Mouse (Mus musculus) thymus, adult 18-20 months (tissue): ENCODE results near the gene Ptch2.

ENCODE experiments used
- DNase-seq, 2 experiments: peaks; one replicate each; pipeline ENCODE4 v3.0.0; 2022; ENCODE audit warnings: mixed read lengths in 2 of 2

The Ptch2 gene

DNA sequence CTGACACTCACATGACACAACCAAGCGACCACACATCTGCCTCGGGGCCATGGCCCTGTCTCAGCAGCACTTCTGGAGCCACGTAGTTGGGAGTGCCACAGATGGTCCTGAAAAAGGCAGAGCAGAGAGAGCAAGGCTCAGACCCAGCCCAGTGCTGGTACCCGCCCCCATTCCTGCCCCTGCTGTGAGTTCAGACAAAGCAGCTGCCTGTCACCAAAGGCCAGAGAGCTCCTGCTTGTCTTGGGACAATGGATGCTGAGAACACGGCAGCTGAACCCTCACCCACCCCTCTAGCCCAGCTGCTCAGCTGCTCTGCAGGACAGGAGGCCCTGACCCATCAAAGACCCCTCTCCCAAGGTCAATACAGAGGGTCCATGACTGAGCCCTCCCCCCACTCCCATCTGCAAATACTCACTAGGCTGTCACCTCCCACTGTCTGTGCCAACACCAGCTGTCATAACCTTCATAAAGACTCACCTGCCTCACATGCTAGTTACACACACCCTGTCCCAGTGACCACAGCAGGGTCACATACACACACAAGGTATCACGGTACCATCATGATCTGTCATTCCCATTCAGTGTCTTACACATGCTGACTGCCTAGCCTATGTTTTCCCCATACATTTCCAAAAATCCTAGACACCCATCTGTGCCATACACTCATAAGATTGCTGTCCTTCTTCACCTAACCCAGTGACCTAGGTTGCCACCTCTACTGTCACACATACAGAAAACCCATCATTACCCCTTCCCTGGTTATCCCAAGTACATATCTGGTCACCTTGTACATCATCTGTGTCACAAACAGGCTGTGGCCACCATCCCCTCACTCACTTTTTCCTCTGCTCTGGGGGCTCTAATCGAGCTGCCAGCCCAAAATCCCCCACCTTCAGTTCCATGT, 36.3 kb downstream of the Ptch2 start:
- no peak for DNase-seq

GRCm38 (mm10) chr4:117132794-117133143, 36.9 kb downstream of the Ptch2 start:
- no peak for DNase-seq

DNA sequence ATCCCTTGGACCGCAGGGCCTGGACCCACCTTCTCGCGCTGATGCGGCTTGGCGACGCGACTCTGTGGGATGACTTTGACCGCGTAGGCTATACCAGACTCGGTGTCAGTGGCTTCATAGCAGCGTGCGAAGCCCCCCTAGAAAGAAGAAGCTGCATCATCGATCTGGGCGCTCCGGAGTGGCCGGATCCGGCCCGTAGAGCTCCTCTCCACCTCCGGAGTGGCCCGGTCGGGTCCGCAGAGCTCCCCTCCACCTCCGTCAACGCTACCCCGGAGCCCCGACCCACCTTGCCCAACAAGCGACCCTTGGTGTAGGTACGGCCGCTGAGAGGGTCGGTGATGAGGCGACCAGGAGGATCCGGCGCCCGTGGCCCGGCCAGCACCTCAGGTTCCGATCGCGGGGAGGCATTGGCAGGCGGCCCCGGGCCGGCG, 37.5 kb downstream of the Ptch2 start:
- no peak for DNase-seq

DNA sequence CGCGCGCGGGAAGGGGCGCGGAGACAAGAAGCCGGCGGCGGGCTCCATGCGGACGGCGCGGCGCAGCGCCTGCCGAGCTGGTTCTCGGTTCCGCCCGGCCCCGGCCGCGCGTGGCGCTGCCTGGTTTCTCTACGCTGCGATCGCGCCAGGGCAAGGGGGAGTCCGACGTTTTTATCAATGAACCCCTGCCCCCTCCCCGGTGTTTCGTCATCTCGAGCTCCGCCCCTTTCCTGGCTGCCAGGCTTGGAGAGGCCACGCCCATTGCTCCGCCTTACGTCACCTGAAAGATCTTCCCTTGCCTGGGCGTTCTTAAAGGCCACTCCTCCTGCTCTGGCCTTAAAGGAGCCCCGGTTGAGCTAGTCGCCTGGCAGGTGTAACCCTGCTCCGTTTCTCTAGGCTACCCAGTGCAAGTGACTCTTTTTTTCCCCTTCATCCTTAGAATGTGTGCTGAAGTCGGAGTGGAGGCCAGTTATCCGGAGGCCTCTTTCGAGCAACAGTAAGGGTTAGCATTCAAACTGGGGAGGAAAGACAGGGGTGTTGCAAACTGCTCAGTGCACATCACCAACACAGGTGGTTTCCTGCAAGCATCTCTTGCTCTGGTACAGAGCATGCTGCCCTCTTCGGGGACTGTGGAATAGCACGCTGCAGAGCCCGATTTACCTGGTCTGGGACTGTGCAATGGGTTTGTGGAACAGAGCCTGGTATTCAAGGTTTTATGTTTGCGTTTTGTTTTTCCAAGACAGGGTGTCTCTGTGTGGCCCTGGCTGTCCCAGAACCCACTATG, 38.1 kb downstream of the Ptch2 start, which contains the start of gene Plk3:
TSS of gene Plk3 (minus strand) at position 147 of the 784 bp plus-strand sequence.
- DNase-seq = peak; percentile 93 to 97

DNA sequence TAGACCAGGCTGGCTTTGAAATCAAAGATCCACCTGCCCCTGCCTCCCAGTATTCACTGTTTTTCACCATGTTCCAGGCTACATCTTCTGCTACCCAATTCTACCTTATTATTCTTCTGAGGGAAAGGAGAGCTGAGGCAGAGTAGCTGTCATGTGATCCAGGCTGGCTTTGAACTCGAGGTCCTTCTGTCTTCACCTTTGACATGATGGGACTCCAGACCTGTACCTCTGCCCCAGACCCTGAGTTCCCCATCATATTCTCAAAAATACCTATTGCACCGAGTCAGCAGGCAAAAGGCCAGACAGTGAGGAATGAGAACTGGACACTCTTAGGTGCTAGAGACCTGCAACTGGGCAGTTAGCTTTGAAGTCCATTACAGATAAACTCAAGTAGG, 38.7 kb downstream of the Ptch2 start:
- no peak for DNase-seq

DNA sequence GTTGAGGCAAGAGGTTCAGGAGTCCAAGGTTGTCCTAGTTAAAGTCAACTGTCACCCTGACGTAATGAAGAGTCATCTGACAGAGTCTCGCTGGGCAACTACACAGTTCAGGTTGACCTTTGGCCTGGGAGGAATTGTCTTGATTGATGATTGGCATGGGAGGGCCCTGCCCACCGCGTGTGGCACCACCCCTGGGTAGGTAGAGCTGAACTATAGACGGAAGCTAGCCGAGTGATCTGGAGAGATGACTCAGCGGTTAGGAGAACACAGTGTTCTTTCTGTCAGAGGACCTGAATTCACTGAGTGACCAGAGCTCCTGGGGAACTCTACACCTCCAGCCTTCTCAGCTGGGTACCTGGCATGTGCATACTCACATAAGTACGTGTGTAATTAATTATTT, 40.2 kb downstream of the Ptch2 start:
- DNase-seq = no peak

GRCm38 (mm10) chr4:117138295-117139216, 42.7 kb downstream of the Ptch2 start:
- DNase-seq = no peak

- DNase-seq = no peak
These were observed 43.3 kb downstream of the Ptch2 start for GRCm38 (mm10) chr4:117139217-117139612.

GRCm38 (mm10) chr4:117140613-117141012, 44.7 kb downstream of the Ptch2 start:
- DNase-seq = no peak

DNA sequence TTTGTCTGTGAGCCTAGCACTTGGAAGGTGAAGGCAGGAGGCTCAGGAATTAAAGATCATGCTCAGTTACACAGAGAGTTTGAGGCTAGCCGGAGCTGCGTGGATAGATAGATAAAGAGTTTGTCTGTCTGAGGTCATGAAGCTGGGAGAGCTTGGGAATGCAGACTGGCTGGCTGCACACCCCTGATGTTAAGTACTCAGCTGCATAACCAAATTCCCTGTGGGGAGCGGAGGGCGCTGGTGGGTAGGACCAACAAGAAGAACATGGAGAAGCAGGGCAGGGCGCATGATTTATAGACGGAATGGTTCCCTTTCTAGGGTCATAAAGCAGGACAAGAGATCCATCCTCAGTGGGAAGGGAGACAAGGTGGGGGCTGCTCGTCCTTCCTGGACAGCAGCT, 47.1 kb downstream of the Ptch2 start:
- DNase-seq = no peak

- no peak for DNase-seq
These were observed 49.4 kb downstream of the Ptch2 start for GRCm38 (mm10) chr4:117145248-117145647.

DNA sequence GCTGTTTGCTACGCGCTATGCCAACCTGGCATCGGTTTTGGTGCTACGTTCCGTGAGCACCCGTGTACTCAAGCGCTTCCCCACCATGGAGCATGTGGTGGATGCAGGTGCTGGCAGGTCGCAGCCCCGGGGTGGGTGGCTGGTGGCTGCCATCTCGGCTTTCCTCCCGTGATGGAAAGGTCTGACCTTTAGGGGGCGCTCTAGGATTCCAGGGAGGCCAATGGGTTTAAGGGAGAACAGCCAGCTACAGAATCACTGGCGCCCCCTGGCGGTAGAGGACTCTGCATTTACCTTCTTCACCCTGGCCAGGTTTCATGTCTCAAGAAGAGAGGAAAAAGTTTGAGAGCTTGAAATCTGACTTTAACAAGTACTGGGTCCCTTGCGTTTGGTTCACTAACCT, 50.3 kb downstream of the Ptch2 start:
- DNase-seq = peak; percentile 63 to 74

- no peak for DNase-seq
These were observed 52.3 kb downstream of the Ptch2 start for GRCm38 (mm10) chr4:117148047-117148713.

GRCm38 (mm10) chr4:117148815-117149214, 52.9 kb downstream of the Ptch2 start:
- DNase-seq = no peak

DNA sequence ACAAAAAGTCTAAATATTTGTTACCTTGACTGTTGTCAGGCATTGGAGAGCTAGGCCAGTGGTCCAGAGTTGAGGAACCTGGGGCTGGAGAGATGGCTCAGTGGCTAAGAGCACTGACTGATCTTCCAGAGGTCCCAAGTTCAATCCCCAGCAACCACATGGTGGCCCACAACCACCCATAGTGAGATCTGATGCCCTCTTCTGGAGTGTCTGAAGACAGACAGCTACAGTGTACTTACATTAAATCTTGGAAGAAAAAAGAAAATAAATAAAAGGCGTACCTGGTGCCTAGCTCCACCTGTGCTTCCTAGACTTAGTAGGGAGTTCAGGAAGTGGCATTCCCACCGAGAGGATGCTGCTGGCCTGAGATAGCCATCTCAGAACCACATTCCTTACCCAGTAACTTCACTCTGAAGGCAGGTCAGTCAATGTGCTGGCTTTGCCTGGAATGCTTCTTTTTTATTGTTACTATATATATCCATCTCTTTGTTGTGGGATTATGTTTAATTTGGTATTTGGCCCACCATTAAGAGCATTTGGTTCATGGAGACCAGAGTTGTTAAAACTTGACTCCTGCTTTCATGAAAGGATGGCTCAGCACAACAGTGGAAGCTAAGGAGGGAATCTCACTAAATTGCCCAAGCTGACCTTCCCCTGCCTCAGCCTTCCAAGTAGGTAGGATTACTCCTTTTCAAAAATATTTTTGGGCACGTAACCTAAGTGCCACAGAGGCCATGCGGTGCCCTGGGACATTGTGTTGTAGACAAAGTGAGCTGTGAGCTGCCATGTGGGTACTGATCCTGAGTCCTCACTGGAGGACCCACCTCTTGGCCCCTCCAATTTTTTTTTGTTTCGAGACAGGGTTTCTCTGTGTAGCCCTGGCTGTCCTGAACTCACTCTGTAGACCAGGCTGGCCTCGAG, 53.7 kb downstream of the Ptch2 start:
- DNase-seq = no peak

- no peak for DNase-seq
These were observed 54.4 kb downstream of the Ptch2 start for GRCm38 (mm10) chr4:117150212-117150733.

DNA sequence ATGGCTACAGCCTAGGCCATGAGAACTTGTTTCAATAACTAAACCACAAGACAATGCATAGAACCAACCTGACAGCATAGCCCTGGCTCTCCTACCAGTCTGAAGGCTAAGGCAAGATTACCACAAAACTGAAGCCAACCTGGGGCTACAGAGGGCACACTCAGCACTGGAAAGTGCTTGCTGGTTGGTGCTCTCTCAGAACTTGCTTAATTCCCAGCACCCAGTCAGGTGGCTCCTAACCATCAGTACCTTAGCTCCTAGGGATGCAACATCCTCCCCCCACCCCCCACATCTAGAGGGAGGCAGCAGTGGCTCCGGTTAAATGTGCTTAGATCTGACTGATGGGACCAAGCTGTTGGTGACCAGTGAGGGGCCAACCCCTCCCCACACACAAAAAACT, 55.5 kb downstream of the Ptch2 start:
- no peak for DNase-seq

- DNase-seq = no peak
These were observed 56.8 kb downstream of the Ptch2 start for GRCm38 (mm10) chr4:117152714-117153113.

DNA sequence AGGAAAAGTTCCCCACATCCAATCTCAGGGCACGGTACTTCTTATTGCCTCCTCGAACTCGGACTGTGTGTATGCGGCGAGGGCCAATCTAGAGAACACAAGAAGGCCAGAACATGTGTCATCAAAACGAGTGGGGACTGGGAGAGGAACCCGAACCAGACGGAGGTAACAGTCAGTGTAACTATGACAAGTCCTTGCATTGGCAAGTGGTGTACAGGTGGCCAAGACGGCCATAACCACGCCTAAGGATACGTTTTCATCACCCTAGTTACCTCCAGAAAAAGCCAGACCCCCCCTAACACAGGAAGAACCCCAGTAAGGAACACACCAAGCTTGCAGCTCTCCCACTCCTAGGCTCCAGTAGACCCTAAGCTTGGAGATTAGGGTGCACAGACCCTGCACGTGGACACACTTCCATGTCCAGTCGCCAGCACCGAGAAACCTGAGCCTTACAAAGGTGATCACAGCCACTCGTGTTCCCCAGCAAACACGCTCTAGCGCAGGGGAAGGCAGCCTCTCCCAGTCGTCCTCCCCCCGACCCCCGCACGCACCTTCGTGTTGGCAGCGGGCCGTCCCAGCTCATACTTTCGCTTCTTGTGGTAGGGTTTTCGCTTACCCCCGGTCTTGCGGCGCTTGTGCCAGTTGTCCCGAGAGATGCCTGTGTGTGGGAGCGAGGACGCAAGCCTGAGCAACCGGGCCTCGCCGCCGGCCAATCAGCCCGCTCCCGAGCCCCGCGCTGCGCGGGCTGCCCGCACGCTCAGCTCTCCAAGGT, 59.3 kb downstream of the Ptch2 start:
- no peak for DNase-seq

GRCm38 (mm10) chr4:117155792-117156355, 60.0 kb downstream of the Ptch2 start, which contains the start of gene Rps8:
TSS of gene Rps8 (minus strand) at chr4:117156243.
- DNase-seq = peak; percentile 72 to 80
